Mouse (Mus musculus) stomach, postnatal 0 days (tissue): Measurements from ENCODE around the gene Axl. TPM values are rescaled to one million over a fixed set of nuclear protein-coding genes. Genes with fewer than 3 reads are reported as not detected.
A peak's percentile ranks its signal among the peaks of the same experiment; 100 is the strongest.

Experiments
- ATAC-seq: fragments of 200-750 bp; cut with Nextera tagmentation; 2 replicates; pipeline ENCODE4 v1.8.0; 2017; ENCODE audit not compliant: low FRiP score, low TSS enrichment
- DNase-seq: peaks from one replicate; pipeline ENCODE4 v3.0.0-alpha.2; 2016; ENCODE audit warnings: low spot score
- H3K27ac ChIP-seq: fragments of 300-500 bp; sonication (generic); replicated peaks from 2 replicates; pipeline ENCODE4 v1.5.1; 2014; ENCODE audit warnings: mild to moderate bottlenecking, control low read depth
- H3K27me3 ChIP-seq: fragments of 300-500 bp; sonication (generic); 2 replicates; pipeline ENCODE4 v1.6.1; 2014; ENCODE audit warnings: low read length; ENCODE audit not compliant: control insufficient read depth, insufficient read depth
- H3K36me3 ChIP-seq: fragments of 300-500 bp; sonication (generic); 2 replicates; pipeline ENCODE4 v1.6.1; 2014; ENCODE audit warnings: low read length, mixed read lengths; ENCODE audit not compliant: control insufficient read depth, insufficient read depth
- H3K4me1 ChIP-seq: fragments of 300-500 bp; sonication (generic); replicated peaks from 2 replicates; pipeline ENCODE4 v1.6.1; 2014; ENCODE audit warnings: antibody characterized with exemption; ENCODE audit not compliant: control insufficient read depth, insufficient read depth
- H3K4me2 ChIP-seq: fragments of 300-500 bp; sonication (generic); replicated peaks from 2 replicates; pipeline ENCODE4 v1.6.1; 2014; ENCODE audit warnings: low read depth, mild to moderate bottlenecking, control low read depth, moderate library complexity
- H3K4me3 ChIP-seq: fragments of 300-500 bp; sonication (generic); 2 replicates; pipeline ENCODE4 v1.5.1; 2014; ENCODE audit warnings: low read depth, low read length, control low read depth
- H3K9ac ChIP-seq: fragments of 300-500 bp; sonication (generic); 2 replicates; pipeline ENCODE4 v1.6.1; 2014; ENCODE audit warnings: mild to moderate bottlenecking, low read length, control low read depth, mixed read lengths
- H3K9me3 ChIP-seq: fragments of 300-500 bp; sonication (generic); 2 replicates; pipeline ENCODE4 v1.6.1; 2016; ENCODE audit warnings: low read length; ENCODE audit not compliant: control insufficient read depth
- CTCF ChIP-seq: IDR thresholded peaks from 2 replicates; pipeline ENCODE4 v1.5.1; 2016; ENCODE audit warnings: antibody characterized with exemption, low read depth, mild to moderate bottlenecking, moderate library complexity
- EP300 ChIP-seq: optimal IDR thresholded peaks from 2 replicates; pipeline ENCODE3; 2016; ENCODE audit warnings: antibody characterized with exemption
- WGBS: fragments of 180-500 bp; shearing (Covaris S2); extraction: QIAGEN DNeasy Blood & Tissue Kit; methylation state at CpG from one replicate; pipeline ENCODE4 v1.1.7; 2014; 5-methylcytosine and 5-hydroxymethylcytosine counted together
- polyA plus RNA-seq: library from polyadenylated mRNA; unstranded; fragments of >200 nt; fragmentation: Nextera tagmentation; extraction: Ambion mirVana; gene quantifications from 2 replicates; pipeline ENCODE4 v1.2.1, GENCODE M21; 2015

Axl gene
- polyA plus RNA-seq, 1 experiment from 2014 or later = 53.4 TPM

- Histone ChIP-seq H3K4me1 (0 out of 2 replicates have a peak, but pooled peaks cover 3% of the 10 kb centered on the region), H3K9ac (peak overlapping the region; percentile 63), H3K4me3 (peak overlapping the region; percentile 94), H3K4me2 (peak overlapping the region; percentile 79), H3K27me3 (no peaks in the 10 kb centered on the region), H3K36me3 (peaks cover 3% of the 10 kb centered on the region; the same call in 1 of the 2 replicates), H3K9me3 (no peaks in the 10 kb centered on the region), H3K27ac (peak overlapping the region; percentile 99)
- TF ChIP-seq EP300 (no peak), CTCF (peak; percentile 87)
- WGBS = under 1% methylated on average over 18 of the region's 18 CpGs
- ATAC-seq (peak; percentile 62), DNase-seq (peak; percentile 90)
These were observed 32.5 kb downstream of the Axl start for GRCm38 (mm10) chr7:25756011-25756410.

- Histone ChIP-seq H3K36me3 (peaks cover 3% of the 10 kb centered on the region), H3K27ac (peak overlapping the region; percentile 99), H3K4me2 (peak overlapping the region; percentile 79), H3K9me3 (no peaks in the 10 kb centered on the region), H3K4me3 (peak overlapping the region; percentile 94), H3K27me3 (no peaks in the 10 kb centered on the region), H3K4me1 (0 out of 2 replicates have a peak, but pooled peaks cover 3% of the 10 kb centered on the region), H3K9ac (peak overlapping the region; percentile 63)
- DNase-seq = peak; percentile 76
- under 1% methylated on average over 15 of the region's 15 CpGs for WGBS
- TF ChIP-seq CTCF = no peak
- TF ChIP-seq EP300 = no peak
- peak; percentile 58 for ATAC-seq
These were observed 33.1 kb downstream of the Axl start for GRCm38 (mm10) chr7:25755468-25755833.

- H3K4me3 ChIP-seq = peak within 1 kb of the TSS; percentile 94
- H3K36me3 ChIP-seq = peaks cover 3% of the 10 kb centered on the region; the same call in 1 of the 2 replicates
- H3K27ac ChIP-seq = peak within 1 kb of the TSS; percentile 99
- peak; percentile 93 for ATAC-seq
- no peaks in the 10 kb centered on the region for H3K27me3 ChIP-seq
- WGBS = under 1% methylated on average over 53 of the region's 55 CpGs
- 0 out of 2 replicates have a peak, but pooled peaks cover 3% of the 10 kb centered on the region for H3K4me1 ChIP-seq
- peak; percentile 98 for DNase-seq
- no peaks in the 10 kb centered on the region for H3K9me3 ChIP-seq
- H3K9ac ChIP-seq = peak within 1 kb of the TSS; percentile 99
- H3K4me2 ChIP-seq = peak within 1 kb of the TSS; percentile 80
- no peak for TF ChIP-seq EP300
- TF ChIP-seq CTCF = peak; percentile 64
These were observed 33.6 kb downstream of the Axl start, which contains the start of gene Hnrnpul1 for GRCm38 (mm10) chr7:25754738-25755467. Hnrnpul1 (minus strand) TSS chr7:25754757.

- no peak for TF ChIP-seq EP300
- TF ChIP-seq CTCF = peak; percentile 63
- Histone ChIP-seq H3K9ac (peak overlapping the region; percentile 99), H3K36me3 (peaks cover 3% of the 10 kb centered on the region; the same call in 1 of the 2 replicates), H3K9me3 (no peaks in the 10 kb centered on the region), H3K4me2 (peak overlapping the region; percentile 80), H3K4me3 (peak overlapping the region; percentile 94), H3K27ac (peak overlapping the region; percentile 99), H3K27me3 (no peaks in the 10 kb centered on the region), H3K4me1 (0 out of 2 replicates have a peak, but pooled peaks cover 3% of the 10 kb centered on the region)
- no peak for DNase-seq
- under 1% methylated on average over 30 of the region's 30 CpGs for WGBS
- no peak for ATAC-seq
These were observed 34.1 kb downstream of the Axl start for GRCm38 (mm10) chr7:25754439-25754737.

- peaks cover 7% of the 10 kb centered on the region for H3K36me3 ChIP-seq
- H3K4me3 ChIP-seq = peak overlapping the region; percentile 94
- H3K4me2 ChIP-seq = peak overlapping the region; percentile 80
- H3K9me3 ChIP-seq = no peaks in the 10 kb centered on the region
- TF ChIP-seq CTCF (no peak; the same call in 1 of the 2 replicates), EP300 (no peak)
- peak overlapping the region; percentile 99 for H3K9ac ChIP-seq
- under 1% methylated on average over 45 of the region's 46 CpGs for WGBS
- H3K27ac ChIP-seq = peak overlapping the region; percentile 99
- ATAC-seq = peak; percentile 9
- DNase-seq = no peak
- H3K27me3 ChIP-seq = no peaks in the 10 kb centered on the region
- 0 out of 2 replicates have a peak, but pooled peaks cover 3% of the 10 kb centered on the region for H3K4me1 ChIP-seq
These were observed 34.7 kb downstream of the Axl start for GRCm38 (mm10) chr7:25753643-25754438.
